Mouse (Mus musculus): Measurements from ENCODE around the gene Susd1.

DNA sequence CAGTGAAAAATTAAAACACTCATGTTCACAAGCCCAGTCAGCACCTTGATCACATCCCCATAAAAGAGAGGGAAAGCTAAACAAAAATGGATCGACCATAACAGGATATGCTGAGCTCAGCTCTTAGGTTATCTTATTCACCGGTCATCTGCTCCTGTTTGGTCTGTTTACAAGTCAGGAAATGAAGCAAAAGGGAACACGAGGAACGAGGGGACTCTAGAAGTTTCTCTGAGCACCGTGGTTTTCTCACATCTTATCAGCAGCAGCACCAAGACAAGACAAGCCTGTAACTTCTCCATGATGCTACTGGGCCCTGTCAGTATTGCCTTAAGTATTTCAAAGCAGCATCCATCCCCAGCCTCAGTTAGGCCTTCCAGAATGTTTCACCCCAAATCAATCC, 157.6 kb downstream of the Susd1 start:
- TF ChIP-seq CTCF (IDR thresholded peaks at IDR 0.05; ENCODE audit: borderline replicate concordance, insufficient read depth, low read depth, low read length) (no peak), POLR2A (IDR thresholded peaks at IDR 0.05; ENCODE audit: borderline replicate concordance, insufficient read depth, low read length) (no peak)

All from cerebellum, adult 2 months (tissue).